Mouse (Mus musculus): ENCODE measurements around the gene Pbx1.

The Pbx1 gene

GRCm38 (mm10) chr1:168459426-168459825 lies 27.4 kb upstream of the Pbx1 start:
- no peaks in the 10 kb centered on the region for H3K9me3 ChIP-seq (ENCODE audit: low read length)
- H3K4me3 ChIP-seq (replicated peaks; ENCODE audit: low read length): no peak overlapping the region
- H3K27me3 ChIP-seq (ENCODE audit: insufficient read depth, low read length): no peaks in the 10 kb centered on the region
- TF ChIP-seq POU5F1 (IDR thresholded peaks at IDR 0.05; ENCODE audit: borderline replicate concordance, low read length) (no peak), CTCF (conservative IDR thresholded peaks at IDR 0.05; ENCODE audit: low read length) (no peak), NANOG (IDR thresholded peaks at IDR 0.05; ENCODE audit: borderline replicate concordance, low read length) (no peak)
- no peaks in the 10 kb centered on the region for H3K36me3 ChIP-seq (ENCODE audit: insufficient read depth, low read length)
- 0 out of 2 replicates have a peak, but pooled peaks cover 4% of the 10 kb centered on the region for H3K4me1 ChIP-seq (replicated peaks; ENCODE audit: low read depth, low read length)

GRCm38 (mm10) chr1:168457191-168457747 lies 25.2 kb upstream of the Pbx1 start:
- H3K4me3 ChIP-seq (replicated peaks; ENCODE audit: low read length): no peak overlapping the region
- no peaks in the 10 kb centered on the region for H3K36me3 ChIP-seq (ENCODE audit: insufficient read depth, low read length)
- H3K27me3 ChIP-seq (ENCODE audit: insufficient read depth, low read length): no peaks in the 10 kb centered on the region
- 0 out of 2 replicates have a peak, but pooled peaks cover 4% of the 10 kb centered on the region for H3K4me1 ChIP-seq (replicated peaks; ENCODE audit: low read depth, low read length)
- no peak for TF ChIP-seq POU5F1 (IDR thresholded peaks at IDR 0.05; ENCODE audit: borderline replicate concordance, low read length)
- no peak for TF ChIP-seq CTCF (conservative IDR thresholded peaks at IDR 0.05; ENCODE audit: low read length)
- TF ChIP-seq NANOG (IDR thresholded peaks at IDR 0.05; ENCODE audit: borderline replicate concordance, low read length): no peak
- H3K9me3 ChIP-seq (ENCODE audit: low read length): no peaks in the 10 kb centered on the region

GRCm38 (mm10) chr1:168455178-168455577 lies 23.1 kb upstream of the Pbx1 start:
- no peaks in the 10 kb centered on the region for H3K9me3 ChIP-seq (ENCODE audit: low read length)
- H3K4me1 ChIP-seq (replicated peaks; ENCODE audit: low read depth, low read length): 0 out of 2 replicates have a peak, but pooled peaks cover 4% of the 10 kb centered on the region
- TF ChIP-seq CTCF (conservative IDR thresholded peaks at IDR 0.05; ENCODE audit: low read length) (no peak), POU5F1 (IDR thresholded peaks at IDR 0.05; ENCODE audit: borderline replicate concordance, low read length) (no peak), NANOG (IDR thresholded peaks at IDR 0.05; ENCODE audit: borderline replicate concordance, low read length) (no peak)
- no peaks in the 10 kb centered on the region for H3K36me3 ChIP-seq (ENCODE audit: insufficient read depth, low read length)
- H3K27me3 ChIP-seq (ENCODE audit: insufficient read depth, low read length): no peaks in the 10 kb centered on the region
- H3K4me3 ChIP-seq (replicated peaks; ENCODE audit: low read length): no peak overlapping the region

GRCm38 (mm10) chr1:168433671-168434070 lies 1.6 kb upstream of the Pbx1 start:
- no peak overlapping the region for H3K4me3 ChIP-seq (replicated peaks; ENCODE audit: low read length)

DNA sequence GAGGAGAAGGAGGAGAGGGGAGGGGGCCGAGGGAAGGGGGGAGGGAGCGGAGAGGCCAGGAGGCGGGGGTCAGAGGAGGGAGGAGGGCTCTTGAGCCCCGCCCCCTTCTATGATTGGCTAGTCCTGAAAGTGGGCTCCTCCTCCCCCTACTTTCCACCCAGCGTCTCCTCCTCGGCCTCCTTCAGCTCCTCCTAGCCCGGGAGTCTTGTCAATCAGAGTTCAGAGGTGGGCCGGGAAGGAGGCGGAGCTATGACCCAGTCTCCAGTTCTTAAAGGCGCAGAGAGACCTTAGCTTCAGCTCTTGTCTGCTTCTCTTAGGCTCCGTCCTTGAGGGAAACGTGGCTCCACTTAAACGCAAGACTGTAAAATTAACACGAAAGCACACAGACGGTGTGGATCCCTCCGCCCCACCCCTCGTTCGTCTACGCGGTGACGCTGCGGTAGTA lies 233 bp upstream of the Pbx1 start:
- Histone ChIP-seq H3K9me3 (ENCODE audit: low read length) (no peaks in the 10 kb centered on the region), H3K4me3 (replicated peaks; ENCODE audit: low read length) (peak overlapping the region; percentile 75), H3K4me1 (replicated peaks; ENCODE audit: low read depth, low read length) (peaks cover 18% of the 10 kb centered on the region), H3K36me3 (ENCODE audit: insufficient read depth, low read length) (no peaks in the 10 kb centered on the region), H3K27me3 (ENCODE audit: insufficient read depth, low read length) (0 out of 2 replicates have a peak, but pooled peaks cover 5% of the 10 kb centered on the region)
- no peak for TF ChIP-seq CTCF (conservative IDR thresholded peaks at IDR 0.05; ENCODE audit: low read length)
- no peak for TF ChIP-seq NANOG (IDR thresholded peaks at IDR 0.05; ENCODE audit: borderline replicate concordance, low read length)
- TF ChIP-seq POU5F1 (IDR thresholded peaks at IDR 0.05; ENCODE audit: borderline replicate concordance, low read length): no peak

More at GRCm38 (mm10) chr1:168433671-168434070, 1.6 kb upstream of the Pbx1 start:
- Histone ChIP-seq H3K9me3 (ENCODE audit: low read length) (no peaks in the 10 kb centered on the region), H3K4me1 (replicated peaks; ENCODE audit: low read depth, low read length) (peaks cover 15% of the 10 kb centered on the region), H3K27me3 (ENCODE audit: insufficient read depth, low read length) (peaks cover 13% of the 10 kb centered on the region), H3K36me3 (ENCODE audit: insufficient read depth, low read length) (no peaks in the 10 kb centered on the region)
- TF ChIP-seq NANOG (IDR thresholded peaks at IDR 0.05; ENCODE audit: borderline replicate concordance, low read length) (no peak), CTCF (conservative IDR thresholded peaks at IDR 0.05; ENCODE audit: low read length) (no peak), POU5F1 (IDR thresholded peaks at IDR 0.05; ENCODE audit: borderline replicate concordance, low read length) (no peak)

DNA sequence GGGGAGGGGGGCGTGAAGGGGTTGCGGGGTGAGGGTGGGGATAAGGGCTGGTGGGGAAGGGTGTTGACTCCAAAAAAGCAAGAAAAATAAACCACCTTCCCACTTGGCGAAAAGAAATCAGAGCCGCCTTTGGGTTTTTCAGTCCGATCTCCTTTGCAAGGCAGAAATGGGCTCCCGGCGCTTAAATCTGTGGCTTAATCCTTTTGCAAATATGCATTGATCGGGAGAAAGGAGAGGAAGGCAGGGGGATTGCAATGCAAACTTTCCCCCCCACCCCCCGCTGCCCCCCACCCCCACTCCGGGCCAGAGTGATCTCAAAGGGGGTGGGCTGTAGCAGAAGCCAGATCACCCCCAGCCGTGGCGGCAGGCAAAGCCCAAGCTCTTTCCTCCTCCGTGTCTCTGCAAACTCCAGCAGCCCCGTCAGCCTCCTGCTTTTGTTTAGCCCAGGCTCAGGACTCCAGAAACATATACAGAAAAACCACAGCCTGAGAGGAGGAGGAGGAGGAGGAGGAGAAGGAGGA lies 299 bp downstream of the Pbx1 start:
- 0 out of 2 replicates have a peak, but pooled peaks cover 3% of the 10 kb centered on the region for H3K27me3 ChIP-seq (ENCODE audit: insufficient read depth, low read length)
- no peaks in the 10 kb centered on the region for H3K36me3 ChIP-seq (ENCODE audit: insufficient read depth, low read length)
- H3K4me3 ChIP-seq (replicated peaks; ENCODE audit: low read length): peak overlapping the region; percentile 75
- TF ChIP-seq CTCF (conservative IDR thresholded peaks at IDR 0.05; ENCODE audit: low read length): no peak
- no peak for TF ChIP-seq NANOG (IDR thresholded peaks at IDR 0.05; ENCODE audit: borderline replicate concordance, low read length)
- no peak for TF ChIP-seq POU5F1 (IDR thresholded peaks at IDR 0.05; ENCODE audit: borderline replicate concordance, low read length)
- peaks cover 18% of the 10 kb centered on the region for H3K4me1 ChIP-seq (replicated peaks; ENCODE audit: low read depth, low read length)
- H3K9me3 ChIP-seq (ENCODE audit: low read length): no peaks in the 10 kb centered on the region

DNA sequence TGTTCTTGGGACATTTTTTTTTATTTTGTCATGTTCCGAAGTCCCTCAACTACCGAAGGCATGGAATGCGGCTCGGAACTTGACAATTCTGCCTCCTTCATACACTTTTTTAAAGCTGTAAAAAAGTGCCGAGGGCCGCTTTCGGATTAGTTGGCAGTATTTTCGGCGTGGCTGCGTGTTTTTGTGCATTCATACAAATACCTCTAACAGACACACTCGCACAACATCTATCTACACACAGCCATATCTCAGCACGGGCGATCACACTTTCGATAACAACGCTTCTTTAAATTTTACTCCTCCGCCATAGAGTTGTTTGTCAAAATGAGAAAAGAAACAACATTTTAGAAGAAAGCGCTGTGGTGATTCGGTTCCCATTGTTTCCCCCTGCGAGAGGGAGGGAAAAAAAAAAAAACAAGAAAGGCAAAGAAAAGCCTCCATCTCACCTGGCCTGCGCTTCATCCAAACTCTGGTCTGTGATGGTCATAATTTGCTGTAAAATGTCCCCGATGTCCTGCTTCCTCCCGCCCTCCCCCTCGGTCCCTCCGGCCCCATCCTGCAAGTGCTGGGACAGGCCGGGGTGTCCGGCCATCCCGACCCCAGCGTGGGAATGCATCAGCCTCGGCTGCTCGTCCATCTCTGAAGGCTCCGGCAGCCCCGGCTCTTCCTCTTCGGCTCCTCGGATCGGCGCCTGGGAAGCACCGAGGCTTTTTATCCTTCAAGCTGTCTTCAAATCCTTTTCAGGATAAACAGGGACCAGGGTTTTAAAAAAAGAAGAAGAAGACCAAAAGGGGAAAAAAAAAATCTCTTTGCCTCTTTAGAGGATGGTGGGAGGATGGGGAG lies 981 bp downstream of the Pbx1 start:
- Histone ChIP-seq H3K4me3 (replicated peaks; ENCODE audit: low read length) (peak overlapping the region; percentile 75), H3K36me3 (ENCODE audit: insufficient read depth, low read length) (no peaks in the 10 kb centered on the region), H3K27me3 (ENCODE audit: insufficient read depth, low read length) (peaks cover 5% of the 10 kb centered on the region; the same call in 1 of the 2 replicates)

More for the DNA sequence above, 981 bp downstream of the Pbx1 start:
- no peaks in the 10 kb centered on the region for H3K9me3 ChIP-seq (ENCODE audit: low read length)
- peaks cover 18% of the 10 kb centered on the region for H3K4me1 ChIP-seq (replicated peaks; ENCODE audit: low read depth, low read length)
- no peak for TF ChIP-seq CTCF (conservative IDR thresholded peaks at IDR 0.05; ENCODE audit: low read length)
- no peak for TF ChIP-seq NANOG (IDR thresholded peaks at IDR 0.05; ENCODE audit: borderline replicate concordance, low read length)
- TF ChIP-seq POU5F1 (IDR thresholded peaks at IDR 0.05; ENCODE audit: borderline replicate concordance, low read length): no peak
